Mouse (Mus musculus): ENCODE measurements around the gene Brf1. TPM values are rescaled to one million over a fixed set of nuclear protein-coding genes. Genes with fewer than 3 reads are reported as not detected.

The Brf1 gene
- polyA plus RNA-seq, 1 experiment from 2014 or later = 70.1 TPM

DNA sequence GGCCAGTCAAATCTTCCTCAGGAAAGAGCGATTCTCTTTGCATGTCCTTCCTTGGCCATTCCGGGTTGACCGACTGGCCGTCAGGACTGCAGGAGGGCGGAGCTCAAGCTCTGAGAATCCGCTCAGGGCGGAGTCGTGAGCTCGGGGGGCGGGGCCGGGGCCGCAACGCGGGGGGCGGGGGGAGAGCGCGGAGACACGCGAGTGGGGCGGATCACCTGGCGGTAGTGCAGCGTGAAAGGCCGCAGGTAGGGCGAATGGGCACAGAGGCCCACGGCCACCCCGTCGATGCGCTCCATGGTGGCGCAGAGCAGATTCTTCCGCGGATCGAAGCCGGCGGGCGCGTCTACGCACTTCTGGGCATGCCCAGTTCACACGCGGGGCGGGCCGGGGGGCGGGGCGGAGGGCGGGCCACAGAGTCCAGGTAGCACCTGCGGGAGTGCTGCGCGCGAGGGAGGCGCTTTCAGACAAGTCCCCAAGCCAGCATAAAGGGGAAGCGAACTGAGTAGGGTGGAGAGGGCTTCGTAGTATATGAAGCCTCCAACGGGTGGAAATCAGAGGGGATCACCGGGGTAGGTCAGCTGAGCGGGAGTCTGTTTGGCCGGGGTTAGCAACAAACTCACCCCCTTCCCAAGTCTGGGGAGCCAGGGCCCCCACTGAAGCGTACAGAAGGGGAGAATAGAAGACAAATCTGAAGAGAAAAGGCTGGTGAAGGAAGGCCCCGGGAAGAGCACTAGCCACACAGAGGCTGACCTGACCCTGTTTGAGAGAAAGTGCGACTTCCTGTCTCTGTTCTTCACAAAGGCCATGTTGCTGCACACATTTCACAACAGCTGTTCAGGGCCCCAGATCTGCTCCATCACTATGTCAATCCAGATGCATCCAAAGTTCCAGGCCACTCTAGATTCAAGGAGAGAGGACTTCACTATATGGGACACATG lies 58.5 kb downstream of the Brf1 start, which contains the start of gene Nudt14:
Nudt14 (minus strand) TSS at position 349 of the 938 bp plus-strand sequence.
- Histone ChIP-seq H3K27me3 (replicated peaks) (no peaks in the 10 kb centered on the region), H3K36me3 (no peaks in the 10 kb centered on the region), H3K4me2 (replicated peaks) (peak within 1 kb of the TSS; percentile 72), H3K9me3 (no peaks in the 10 kb centered on the region), H3K9ac (peak within 1 kb of the TSS; percentile 76), H3K4me1 (peaks cover 34% of the 10 kb centered on the region), H3K27ac (no peak within 1 kb of the TSS), H3K4me3 (peak within 1 kb of the TSS; percentile 76)
- peak; percentile 81 for ATAC-seq (ENCODE audit: low FRiP score, low read depth)
- WGBS = 3% methylated on average over 54 of the region's 58 CpGs

DNA sequence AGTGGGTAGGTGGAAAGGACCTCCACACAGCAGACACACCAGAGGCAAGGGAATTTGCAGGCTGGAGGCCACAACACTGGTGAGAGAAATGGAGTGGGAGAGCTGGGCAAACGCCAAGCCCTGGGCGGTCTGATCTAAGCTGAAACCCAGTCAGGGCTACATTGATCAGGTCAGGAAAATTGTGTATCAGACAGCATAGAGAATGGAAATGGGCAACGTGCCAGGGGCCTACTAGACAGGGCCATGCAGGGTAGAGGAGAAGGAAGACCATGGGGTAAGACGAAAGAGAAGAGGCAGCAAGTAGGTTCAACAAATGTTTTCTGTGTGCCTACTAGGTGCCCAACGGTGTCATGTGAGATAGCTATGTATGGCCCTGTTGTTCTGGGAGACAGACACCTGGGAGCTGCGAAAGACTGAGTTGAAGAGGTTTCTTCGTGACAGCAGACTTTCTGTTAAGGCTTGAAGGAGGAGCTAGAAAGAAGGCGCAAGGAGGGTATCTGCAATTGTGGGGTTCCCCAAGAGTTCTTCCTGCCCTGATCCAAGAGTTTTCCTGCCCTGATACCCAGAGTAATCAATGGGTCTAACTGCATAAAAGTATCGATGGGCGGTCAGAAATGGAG lies 59.2 kb downstream of the Brf1 start:
- ATAC-seq (ENCODE audit: low FRiP score, low read depth) = no peak
- H3K36me3 ChIP-seq = no peaks in the 10 kb centered on the region
- no peak overlapping the region for H3K27ac ChIP-seq
- peak overlapping the region; percentile 76 for H3K4me3 ChIP-seq
- H3K9ac ChIP-seq = peak overlapping the region; percentile 76
- H3K27me3 ChIP-seq (replicated peaks) = no peaks in the 10 kb centered on the region
- peak overlapping the region; percentile 72 for H3K4me2 ChIP-seq (replicated peaks)
- no peaks in the 10 kb centered on the region for H3K9me3 ChIP-seq
- H3K4me1 ChIP-seq = peaks cover 34% of the 10 kb centered on the region
- WGBS = 44% methylated on average over 10 of the region's 10 CpGs

DNA sequence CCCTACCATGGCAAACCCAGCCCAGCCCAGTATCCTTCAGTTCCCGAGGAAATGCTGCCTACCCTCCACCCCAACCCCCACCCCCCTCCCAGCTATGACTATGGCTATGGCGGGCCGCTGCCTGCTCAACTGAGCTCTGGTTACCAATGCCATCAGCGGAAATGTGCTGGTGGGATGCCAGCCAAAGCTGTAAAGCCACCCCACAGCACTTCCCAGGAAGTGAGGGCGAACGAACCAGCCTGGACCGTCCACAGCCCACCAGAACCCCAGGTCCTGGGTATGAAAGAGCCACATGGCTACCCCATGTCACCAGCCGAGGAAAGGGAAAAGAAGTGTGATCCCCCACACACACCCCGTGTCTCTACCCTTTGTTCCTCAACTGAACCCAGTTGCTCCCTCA lies 59.8 kb downstream of the Brf1 start:
- WGBS = 82% methylated on average over 9 of the region's 9 CpGs
- no peaks in the 10 kb centered on the region for H3K36me3 ChIP-seq
- no peak for ATAC-seq (ENCODE audit: low FRiP score, low read depth)
- no peaks in the 10 kb centered on the region for H3K27me3 ChIP-seq (replicated peaks)
- H3K4me1 ChIP-seq = peaks cover 34% of the 10 kb centered on the region
- no peak overlapping the region for H3K9ac ChIP-seq
- no peak overlapping the region for H3K4me3 ChIP-seq
- H3K27ac ChIP-seq = no peak overlapping the region
- peak overlapping the region; percentile 72; the same call in 1 of the 2 replicates for H3K4me2 ChIP-seq (replicated peaks)
- H3K9me3 ChIP-seq = no peaks in the 10 kb centered on the region

DNA sequence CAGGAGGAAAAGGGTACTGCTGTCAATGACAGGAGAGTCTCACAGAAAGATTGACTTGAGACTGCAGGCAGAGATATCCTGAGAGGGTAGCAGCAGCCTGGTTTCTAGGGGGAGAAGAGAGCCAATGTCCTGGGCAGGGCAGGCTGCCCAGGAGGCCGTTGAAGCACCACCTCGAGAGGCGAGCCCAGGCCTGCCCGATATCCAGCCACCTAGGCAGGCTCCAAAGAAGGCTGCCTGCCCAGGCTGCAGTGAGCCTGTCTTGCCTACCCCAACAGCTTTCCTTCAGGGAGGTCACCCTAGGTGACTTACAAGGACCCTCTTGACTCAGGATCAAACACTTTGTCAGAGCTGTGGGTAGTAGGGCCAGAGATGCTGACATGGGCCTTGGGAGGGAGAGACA lies 60.3 kb downstream of the Brf1 start:
- ATAC-seq (ENCODE audit: low FRiP score, low read depth) = no peak
- Histone ChIP-seq H3K4me1 (peaks cover 34% of the 10 kb centered on the region), H3K9ac (no peak overlapping the region), H3K4me3 (no peak overlapping the region), H3K36me3 (no peaks in the 10 kb centered on the region), H3K9me3 (no peaks in the 10 kb centered on the region), H3K4me2 (replicated peaks) (no peak overlapping the region), H3K27ac (no peak overlapping the region), H3K27me3 (replicated peaks) (no peaks in the 10 kb centered on the region)
- WGBS = 91% methylated on average over 4 of the region's 4 CpGs

DNA sequence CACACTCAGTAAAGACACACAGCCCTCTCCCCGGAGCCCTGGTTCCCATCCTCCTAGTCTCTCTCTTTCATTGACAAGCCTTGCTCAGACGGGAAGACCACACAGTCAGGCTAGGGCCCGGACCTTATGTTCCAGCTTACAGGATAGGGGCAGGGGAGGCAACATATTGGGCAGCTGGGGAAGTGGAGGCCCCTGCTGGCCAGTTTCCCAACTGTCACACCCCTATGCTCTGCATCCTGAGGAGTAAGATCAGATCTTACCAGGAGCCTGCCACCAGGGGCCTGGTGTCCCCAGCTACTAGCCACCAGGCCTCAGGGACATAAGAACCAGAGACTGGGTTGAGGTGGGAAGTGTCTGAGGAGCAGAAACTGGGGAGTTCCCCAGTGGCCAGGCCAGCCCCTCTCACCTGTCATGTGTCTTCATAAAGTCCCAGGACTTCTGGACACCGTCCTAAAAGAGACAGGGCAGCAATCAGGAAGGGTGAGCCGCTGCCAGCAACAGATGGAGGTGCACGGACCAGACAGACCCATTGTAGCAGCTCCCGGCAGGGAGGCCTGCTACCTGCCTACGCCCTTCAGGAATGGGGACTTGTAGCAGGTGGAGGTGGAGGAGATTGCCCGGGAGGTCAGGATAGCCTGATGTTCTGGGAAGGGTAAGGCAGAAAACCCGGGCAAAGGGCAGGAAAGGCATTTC lies 61.5 kb downstream of the Brf1 start:
- Histone ChIP-seq H3K27ac (no peak overlapping the region), H3K4me1 (peaks cover 34% of the 10 kb centered on the region)
- no peak for ATAC-seq (ENCODE audit: low FRiP score, low read depth)

DNA sequence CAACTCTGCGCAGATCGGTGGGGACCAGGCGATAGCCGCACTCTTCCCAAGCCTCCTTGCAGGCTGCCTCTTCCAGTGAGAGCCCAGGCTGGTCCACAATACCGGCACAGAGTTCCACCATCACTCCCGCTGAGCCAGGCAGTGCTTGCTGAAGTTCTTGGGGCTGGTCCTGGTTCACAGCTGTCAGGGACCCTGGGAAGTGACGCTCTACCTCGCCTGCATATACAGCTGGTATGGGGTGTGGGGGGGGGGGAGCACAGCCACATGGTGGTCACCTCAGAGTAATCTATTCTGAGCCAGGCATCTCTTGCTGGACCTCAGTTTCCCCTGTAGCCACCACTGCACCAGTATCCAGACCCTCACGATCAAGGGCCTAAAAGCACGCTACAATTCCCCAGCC lies 62.1 kb downstream of the Brf1 start:
- no peaks in the 10 kb centered on the region for H3K27me3 ChIP-seq (replicated peaks)

More for the DNA sequence above, 61.5 kb downstream of the Brf1 start:
- Histone ChIP-seq H3K27me3 (replicated peaks) (no peaks in the 10 kb centered on the region), H3K36me3 (no peaks in the 10 kb centered on the region), H3K4me3 (no peak overlapping the region), H3K4me2 (replicated peaks) (no peak overlapping the region), H3K9me3 (no peaks in the 10 kb centered on the region), H3K9ac (no peak overlapping the region)
- 61% methylated on average over 10 of the region's 10 CpGs for WGBS

DNA sequence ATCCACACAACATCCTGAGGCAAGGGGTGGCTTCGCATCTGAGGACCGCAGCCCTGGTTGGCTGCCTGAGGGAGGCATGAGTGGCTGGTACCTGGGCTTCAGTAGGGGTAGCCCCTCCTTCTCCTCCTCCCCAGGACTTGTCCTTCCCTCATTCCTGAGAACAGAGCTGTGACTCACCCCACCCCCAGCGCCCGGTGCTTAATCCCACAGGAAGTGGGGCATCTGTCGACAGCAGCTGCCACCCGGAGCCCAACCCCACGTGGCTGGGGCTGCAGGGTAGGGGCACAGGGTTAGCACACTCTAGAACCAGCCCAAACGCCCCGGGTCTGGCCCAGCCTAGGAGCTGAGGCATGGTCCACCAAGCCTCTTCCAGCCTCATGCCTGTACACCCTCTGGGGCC lies 62.6 kb downstream of the Brf1 start:
- Histone ChIP-seq H3K4me1 (peaks cover 34% of the 10 kb centered on the region), H3K9me3 (no peaks in the 10 kb centered on the region), H3K36me3 (no peaks in the 10 kb centered on the region), H3K27me3 (replicated peaks) (0 out of 2 replicates have a peak, but pooled peaks cover under 1% of the 10 kb centered on the region), H3K9ac (0 out of 2 replicates have a peak overlapping the region, but pooled peaks have one; percentile 21), H3K27ac (no peak overlapping the region), H3K4me3 (no peak overlapping the region), H3K4me2 (replicated peaks) (no peak overlapping the region)
- no peak for ATAC-seq (ENCODE audit: low FRiP score, low read depth)
- 54% methylated on average over 9 of the region's 9 CpGs for WGBS

More for the DNA sequence above, 62.1 kb downstream of the Brf1 start:
- H3K36me3 ChIP-seq = no peaks in the 10 kb centered on the region
- H3K27ac ChIP-seq = no peak overlapping the region
- peaks cover 34% of the 10 kb centered on the region for H3K4me1 ChIP-seq
- no peaks in the 10 kb centered on the region for H3K9me3 ChIP-seq
- no peak overlapping the region for H3K4me3 ChIP-seq
- WGBS = 84% methylated on average over 10 of the region's 10 CpGs
- no peak for ATAC-seq (ENCODE audit: low FRiP score, low read depth)
- H3K4me2 ChIP-seq (replicated peaks) = no peak overlapping the region
- no peak overlapping the region for H3K9ac ChIP-seq

DNA sequence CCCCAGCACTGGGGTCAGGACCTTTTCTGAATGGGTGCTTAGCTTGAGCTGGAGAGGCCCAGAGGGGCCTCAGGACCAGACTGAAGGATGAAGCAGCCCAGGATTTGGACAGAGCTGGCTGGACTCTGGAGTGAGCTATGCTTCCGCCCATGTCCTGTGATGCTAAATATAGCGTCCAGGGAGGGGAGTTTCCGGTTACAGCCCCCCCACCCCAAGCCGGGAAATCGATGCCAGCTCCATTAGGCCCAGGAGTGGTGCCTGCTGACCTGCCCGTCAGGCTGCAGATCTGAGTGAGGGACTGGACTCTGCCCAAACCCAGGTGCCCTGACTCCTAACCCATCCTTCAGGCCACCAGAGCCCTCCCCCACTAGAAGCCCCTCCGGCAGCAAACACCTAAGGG lies 67.9 kb downstream of the Brf1 start:
- Histone ChIP-seq H3K27ac (no peak overlapping the region), H3K4me3 (no peak overlapping the region), H3K4me1 (peaks cover 19% of the 10 kb centered on the region), H3K9ac (no peak overlapping the region), H3K36me3 (no peaks in the 10 kb centered on the region), H3K9me3 (no peaks in the 10 kb centered on the region), H3K4me2 (replicated peaks) (no peak overlapping the region), H3K27me3 (replicated peaks) (peaks cover 47% of the 10 kb centered on the region)
- WGBS = 65% methylated on average over 7 of the region's 7 CpGs
- ATAC-seq (ENCODE audit: low FRiP score, low read depth) = no peak

DNA sequence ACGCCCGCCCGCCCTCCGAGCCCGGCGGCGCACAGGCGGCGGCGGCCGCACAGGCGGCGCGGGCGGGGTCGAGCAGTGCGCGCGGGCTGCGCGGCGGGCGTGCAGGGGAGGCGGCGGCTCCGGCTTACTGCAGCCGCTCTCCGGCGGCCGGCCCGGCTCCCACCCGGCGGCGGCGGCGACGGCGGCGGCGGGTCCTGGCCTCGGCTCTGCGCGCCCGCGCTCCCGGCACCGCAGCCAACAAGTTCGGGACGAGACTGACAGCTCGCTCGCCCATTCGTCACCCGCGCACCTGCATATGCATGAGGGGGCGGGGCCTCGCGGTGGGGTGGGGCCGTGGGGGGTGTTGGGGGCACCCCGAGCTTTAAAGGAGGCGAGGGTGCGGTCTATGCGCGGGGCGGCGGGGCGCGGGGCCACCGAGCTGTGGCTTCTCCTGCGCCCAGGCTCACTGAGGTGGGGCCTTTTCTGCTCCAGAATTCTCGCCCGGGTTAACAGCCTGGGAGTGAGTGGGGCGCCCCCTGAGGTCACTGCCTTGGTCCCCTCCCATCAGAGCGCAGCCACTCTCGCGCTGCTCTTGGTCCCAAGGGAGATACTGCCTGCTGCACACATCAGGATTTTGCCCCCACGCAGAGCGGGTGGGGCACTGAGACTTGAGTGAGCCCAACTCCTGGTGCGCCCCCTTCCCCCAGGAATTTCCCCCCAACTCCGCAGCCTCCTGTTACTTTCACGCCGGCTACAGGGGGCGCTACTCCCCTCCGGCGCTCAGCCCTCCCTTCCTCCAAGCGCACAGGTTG lies 70.7 kb downstream of the Brf1 start, which contains the start of gene Jag2:
Jag2 (minus strand) TSS at position 215 of the 791 bp plus-strand sequence.
- peaks cover 58% of the 10 kb centered on the region for H3K27me3 ChIP-seq (replicated peaks)
- H3K4me3 ChIP-seq = peak within 1 kb of the TSS; percentile 59
- no peaks in the 10 kb centered on the region for H3K9me3 ChIP-seq
- WGBS = 1% methylated on average over 64 of the region's 85 CpGs
- peaks cover 22% of the 10 kb centered on the region for H3K4me1 ChIP-seq
- peak; percentile 42 for ATAC-seq (ENCODE audit: low FRiP score, low read depth)
- peak within 1 kb of the TSS; percentile 43 for H3K27ac ChIP-seq
- H3K36me3 ChIP-seq = no peaks in the 10 kb centered on the region
- H3K4me2 ChIP-seq (replicated peaks) = peak within 1 kb of the TSS; percentile 84
- H3K9ac ChIP-seq = peak within 1 kb of the TSS; percentile 70

DNA sequence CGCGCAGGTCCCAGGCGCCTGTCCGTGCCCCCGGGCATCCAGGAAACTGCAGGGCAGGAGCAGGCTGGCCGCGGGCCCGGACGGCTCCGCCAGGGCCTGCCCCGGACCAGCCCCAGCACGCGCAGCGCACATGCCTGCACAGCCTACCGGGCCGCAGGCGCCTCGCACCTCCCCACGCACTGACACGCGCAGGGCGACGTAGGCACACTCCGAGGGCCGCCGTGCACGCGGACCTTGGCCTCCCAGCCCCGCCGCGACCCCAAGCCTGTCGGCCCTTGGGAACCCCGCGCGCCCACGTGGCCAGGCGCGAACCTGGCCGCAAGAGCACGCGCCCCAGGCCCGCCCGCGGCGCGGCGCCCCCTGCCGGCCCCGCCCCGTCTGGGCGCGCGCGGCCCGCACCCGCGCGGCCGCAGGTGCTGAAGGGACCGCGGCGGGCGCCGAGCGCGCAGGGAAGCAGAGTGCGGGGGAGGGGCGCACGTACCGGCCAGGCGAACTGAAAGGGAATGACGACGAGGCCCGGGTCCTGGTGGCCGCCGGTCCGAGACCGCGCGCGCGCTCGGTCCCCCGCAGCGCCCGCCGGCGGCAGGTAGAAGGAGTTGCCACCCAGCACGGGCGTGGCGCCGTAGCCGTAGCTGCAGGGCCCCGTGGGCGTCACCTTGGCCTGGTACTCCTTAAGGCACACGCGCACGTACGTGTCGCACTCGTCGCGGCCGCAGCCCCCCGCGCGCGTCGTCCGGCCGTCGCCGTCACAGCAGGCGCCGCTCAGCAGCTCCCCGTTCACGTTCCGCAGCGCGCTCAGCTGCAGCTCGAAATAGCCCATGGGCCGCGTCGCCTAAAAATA lies 71.9 kb downstream of the Brf1 start:
- 2% methylated on average over 107 of the region's 124 CpGs for WGBS
- H3K4me3 ChIP-seq = peak overlapping the region; percentile 59
- peak overlapping the region; percentile 70 for H3K9ac ChIP-seq
- peak overlapping the region; percentile 43 for H3K27ac ChIP-seq
- no peaks in the 10 kb centered on the region for H3K9me3 ChIP-seq
- peaks cover 58% of the 10 kb centered on the region for H3K27me3 ChIP-seq (replicated peaks)
- no peaks in the 10 kb centered on the region for H3K36me3 ChIP-seq
- H3K4me1 ChIP-seq = peaks cover 22% of the 10 kb centered on the region
- peak overlapping the region; percentile 84 for H3K4me2 ChIP-seq (replicated peaks)
- peak; percentile 57 for ATAC-seq (ENCODE audit: low FRiP score, low read depth)

DNA sequence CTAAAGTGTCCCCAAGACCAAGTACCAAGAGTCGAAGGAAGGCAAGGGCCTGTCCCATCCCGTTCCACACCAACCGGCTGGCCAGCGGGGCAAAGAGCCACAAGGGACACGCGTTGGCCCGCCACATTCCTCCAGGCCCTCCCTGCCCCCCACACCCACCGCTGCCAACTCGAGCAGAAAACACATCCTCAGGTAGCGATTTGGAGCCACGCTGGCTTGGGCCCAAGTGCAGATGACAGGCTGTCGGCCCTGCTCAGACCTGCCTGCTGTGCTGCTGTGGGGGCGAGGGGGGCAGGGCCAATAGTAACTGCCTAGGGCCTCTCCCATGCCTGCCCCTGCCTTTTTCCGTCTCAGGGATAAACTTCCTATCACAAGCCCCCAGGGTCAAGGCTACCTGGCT lies 73.2 kb downstream of the Brf1 start:
- Histone ChIP-seq H3K9me3 (no peaks in the 10 kb centered on the region), H3K27me3 (replicated peaks) (peaks cover 52% of the 10 kb centered on the region), H3K9ac (no peak overlapping the region), H3K27ac (no peak overlapping the region), H3K36me3 (no peaks in the 10 kb centered on the region), H3K4me1 (peaks cover 36% of the 10 kb centered on the region), H3K4me3 (no peak overlapping the region), H3K4me2 (replicated peaks) (peak overlapping the region; percentile 84)
- 83% methylated on average over 12 of the region's 14 CpGs for WGBS
- ATAC-seq (ENCODE audit: low FRiP score, low read depth) = no peak
